Mouse (Mus musculus): Measurements from ENCODE around the gene Lcor. TPM values are rescaled to one million over a fixed set of nuclear protein-coding genes. Genes with fewer than 3 reads are reported as not detected.

The Lcor gene
- total RNA-seq, 2 experiments from 2014 or later: 13.9 to 16.7 TPM

DNA sequence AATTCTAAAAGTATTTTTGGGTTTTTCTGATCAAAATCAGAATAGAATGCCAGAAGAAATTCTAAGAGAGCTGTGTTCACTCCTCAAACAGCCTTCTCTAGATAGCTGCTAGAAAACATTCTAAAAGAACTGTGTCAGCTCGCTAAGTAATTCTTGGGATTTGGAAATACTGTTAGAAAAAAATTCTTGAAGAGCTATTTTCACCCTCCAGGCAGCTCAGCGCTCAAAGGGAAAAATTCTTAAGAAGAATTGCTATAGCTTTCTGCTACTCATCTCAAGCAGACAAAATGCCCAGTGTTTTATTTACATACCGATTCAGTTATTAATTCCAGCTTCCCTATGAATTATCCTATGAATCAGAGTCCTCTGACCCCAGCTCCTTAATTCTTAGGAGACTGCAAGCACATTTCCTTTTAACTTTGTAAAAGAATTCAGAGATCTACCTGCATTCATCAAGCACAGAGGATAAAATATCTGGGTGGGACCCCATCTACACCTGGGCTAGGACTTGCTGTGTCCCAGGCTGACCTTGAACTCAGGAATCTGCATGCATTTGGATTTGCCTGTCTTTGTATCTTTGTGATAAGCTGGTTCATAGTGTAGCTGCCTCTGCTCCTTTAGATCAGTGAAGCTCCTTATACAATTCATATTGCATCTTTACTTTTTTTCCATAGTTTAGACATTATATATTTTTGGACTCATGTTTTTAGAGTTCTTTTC lies 5.7 kb upstream of the Lcor start:
- no peak for DNase-seq

DNA sequence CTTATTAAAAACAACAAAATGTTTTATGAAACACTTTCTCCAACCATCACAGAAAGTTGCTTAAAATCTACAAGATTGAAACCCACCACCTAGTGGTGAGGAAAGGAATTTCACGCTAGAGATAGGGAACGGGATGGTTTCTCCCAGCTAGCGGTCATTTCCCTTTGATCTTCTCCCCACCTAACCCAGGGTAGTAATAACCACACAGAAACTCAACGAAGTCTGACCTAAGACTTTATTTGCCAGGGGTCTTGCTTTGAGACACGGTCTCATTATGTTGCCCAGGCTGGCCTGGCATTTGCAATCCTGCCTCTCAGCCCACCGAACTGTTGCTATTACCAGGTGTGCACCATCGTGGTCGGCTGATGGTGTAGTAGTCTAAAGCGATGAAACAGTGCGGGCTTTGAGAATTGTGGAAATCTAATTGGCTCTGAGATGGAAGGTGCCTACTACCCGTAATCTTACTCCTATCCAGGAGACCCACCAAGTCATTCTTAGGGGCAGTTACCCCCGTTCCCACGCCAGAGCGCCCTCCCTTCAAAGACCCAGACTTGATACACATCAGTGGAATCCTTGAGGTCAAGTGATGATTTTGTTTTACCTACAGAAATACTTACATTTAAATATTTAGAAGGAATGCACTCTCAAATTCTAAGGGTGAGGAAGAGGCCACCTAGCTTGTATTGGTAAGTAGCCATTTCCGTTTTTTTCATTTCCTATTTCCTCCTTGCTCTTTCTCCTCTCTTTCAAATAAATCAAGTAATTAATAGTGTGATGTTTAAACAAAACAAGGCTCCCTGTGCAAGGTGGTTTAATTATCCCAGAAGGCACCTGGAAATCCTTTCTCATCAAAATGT lies 1.2 kb upstream of the Lcor start:
- peak; percentile 39 for DNase-seq

DNA sequence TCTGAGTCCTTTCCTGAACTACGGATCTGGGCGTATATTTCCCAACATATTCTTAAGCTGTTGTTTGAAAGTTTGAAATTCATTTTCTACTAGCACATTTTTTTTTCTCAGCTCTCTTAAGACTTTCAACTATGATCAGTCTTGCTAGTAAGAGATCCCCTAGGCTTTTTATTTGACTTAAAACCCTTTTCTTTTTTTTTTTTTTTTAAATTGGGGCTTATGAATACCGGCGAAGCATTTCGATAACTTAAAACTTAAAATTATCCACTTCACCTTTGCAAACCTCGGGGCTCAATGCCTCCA lies 599 bp upstream of the Lcor start:
- no peak for DNase-seq

DNA sequence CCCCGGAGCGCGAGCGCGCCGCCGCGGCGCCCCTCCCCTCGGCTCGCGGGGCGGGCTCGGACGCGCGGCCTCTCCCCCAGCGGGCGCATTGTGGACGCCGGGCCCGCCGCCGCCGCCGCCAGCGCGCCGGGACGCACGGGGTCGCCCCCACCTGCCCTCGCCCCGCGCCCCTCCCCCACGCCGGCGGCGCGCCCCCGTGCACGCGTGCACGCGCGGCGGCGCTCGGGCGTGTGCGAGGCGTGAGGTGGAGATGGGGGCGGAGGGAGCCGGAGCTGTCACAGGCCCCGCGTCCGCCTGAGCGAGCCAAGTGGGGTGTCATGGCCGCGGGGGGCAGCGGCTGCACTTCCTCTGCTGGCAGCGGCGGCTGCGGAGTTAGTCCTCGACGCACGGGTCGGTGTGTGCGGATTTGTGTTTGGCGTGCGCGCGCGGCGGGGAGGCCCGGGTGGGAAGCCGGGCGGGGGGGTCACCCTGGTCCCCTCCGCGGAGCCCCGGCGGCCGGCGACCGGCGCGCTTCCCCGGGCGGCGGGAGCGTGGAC lies 540 bp downstream of the Lcor start:
- peak; percentile 80 for DNase-seq

DNA sequence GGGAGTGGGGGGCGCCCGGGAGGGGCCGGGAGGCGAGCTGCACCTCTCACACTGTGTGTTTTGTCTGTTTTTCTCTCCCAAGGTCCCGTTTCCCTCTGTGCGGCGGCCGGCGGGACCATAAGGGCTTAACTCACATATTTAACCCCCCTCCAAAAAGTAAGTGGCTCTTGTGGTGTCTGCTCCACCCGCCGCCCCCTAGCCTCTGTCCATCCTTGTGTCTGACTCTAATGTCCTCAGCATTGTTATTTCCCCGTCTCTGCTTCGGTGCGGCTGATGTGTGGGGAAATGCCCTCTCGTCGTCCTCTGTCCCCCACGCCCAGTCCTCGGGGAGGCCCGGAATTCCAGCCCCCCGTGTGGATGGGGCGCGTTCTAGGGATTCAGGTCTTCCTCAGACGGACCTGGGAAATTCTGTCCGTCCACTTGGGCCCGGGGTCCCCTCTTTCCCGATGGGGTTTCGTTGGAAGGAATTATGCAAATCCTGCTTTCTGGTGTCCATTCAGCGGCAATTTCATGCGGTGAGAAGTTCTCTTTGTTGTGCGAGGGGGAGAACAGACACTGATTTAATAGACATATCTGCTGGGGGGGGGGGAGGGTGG lies 1.1 kb downstream of the Lcor start:
- DNase-seq: peak; percentile 37

DNA sequence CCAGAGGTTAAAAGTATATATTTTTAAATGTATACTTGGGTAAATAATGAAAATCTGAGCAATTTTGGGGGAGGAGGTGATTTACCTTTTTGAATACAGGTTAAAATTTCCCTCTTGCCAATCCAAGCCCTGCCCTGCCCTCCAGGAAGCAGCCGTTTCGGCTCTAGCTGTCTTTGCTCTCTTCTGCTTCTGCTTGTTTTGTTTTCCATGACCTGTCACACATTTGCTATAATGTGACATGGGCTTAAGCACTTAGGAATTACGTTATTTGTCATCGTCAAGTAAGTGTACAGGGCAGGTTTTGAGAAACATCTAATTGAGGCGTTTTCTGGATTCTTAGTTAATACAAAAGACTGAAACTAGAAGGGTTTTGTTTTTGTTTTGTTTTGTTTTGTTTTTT lies 1.9 kb downstream of the Lcor start:
- DNase-seq: no peak

DNA sequence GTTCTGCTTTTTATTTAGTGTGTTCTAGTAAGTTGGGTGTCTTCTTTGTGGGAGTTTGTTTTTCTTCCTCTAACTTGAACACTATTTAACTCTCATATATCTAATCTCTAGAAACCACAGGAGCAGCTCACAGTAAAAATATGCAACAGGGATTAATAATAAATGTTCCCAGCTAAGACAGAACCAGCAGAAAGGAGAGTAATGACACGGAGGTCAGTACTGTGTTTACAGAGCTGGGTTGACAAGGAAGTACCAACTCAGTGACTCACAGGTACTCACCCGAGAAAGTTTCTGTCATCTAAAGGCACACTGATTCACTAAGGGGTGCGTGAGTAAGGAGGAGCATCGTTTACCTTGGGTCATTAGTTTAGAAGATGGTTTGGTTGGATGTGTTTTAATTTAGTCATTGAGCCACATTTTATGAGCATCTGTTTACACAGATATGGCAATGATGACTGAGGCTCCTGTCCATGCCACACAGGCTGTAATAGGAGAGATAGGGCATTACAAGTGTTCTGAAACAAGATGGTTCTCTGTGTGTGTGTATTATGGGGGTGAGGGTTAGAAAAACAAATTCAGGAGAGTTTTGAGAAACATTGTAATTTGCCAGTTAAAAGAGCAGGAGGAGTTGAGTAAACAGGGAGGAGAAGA lies 13.1 kb downstream of the Lcor start:
- DNase-seq: no peak

DNA sequence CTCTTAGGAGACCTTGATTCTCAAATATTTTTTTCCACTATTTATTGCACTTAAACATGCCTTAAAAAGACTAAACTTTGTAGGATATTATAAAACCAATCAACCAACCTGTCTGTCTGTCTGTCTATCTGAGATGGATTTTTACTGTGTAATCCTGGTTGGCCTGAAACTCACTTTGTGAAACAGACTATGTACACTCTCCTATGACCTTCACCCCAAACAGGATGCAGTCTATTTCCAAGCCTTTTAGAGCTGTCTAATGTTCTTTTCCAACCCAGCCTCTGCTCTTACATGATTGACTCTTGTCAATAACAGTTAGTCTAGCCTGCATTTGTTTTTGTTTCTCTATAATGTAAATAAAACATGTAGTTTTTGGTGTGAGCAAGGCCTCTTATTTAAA lies 13.6 kb downstream of the Lcor start:
- DNase-seq: no peak

DNA sequence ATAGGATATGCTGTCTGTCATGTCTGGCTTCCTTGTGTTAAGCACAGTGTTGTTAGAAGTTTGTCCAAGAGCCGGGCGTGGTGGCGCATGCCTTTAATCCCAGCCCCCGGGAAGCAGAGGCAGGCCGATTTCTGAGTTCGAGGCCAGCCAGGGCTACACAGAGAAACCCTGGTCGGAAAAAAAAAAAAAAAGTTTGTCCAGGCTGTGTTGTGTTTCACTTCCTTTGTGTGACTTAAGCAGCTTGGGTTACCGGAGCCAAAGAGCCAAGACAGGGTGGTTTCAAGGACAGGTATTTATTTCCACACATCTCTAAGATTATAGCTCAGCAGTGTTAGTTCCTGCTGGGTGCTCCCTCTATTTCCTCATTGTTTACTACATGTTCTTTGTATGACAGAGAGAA lies 25.4 kb downstream of the Lcor start:
- no peak for DNase-seq

DNA sequence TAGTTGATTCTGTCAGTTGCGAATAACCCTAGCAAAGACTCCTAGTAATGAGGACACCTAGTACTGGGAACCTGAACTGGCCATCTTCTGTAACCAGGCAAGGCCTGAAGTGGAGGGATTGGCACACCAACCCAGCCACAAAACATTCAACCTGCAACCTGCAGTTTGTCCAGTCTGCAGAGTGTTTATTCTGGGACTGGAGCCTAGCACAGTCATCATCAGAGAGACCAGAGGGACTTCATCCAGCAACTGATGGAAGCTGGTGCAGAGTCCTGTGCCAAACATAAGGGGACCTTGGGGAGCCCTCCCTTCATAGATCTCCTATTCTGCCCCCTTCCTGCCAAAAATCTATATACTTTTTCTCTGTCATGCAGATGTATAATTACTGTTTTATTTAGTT lies 32.4 kb downstream of the Lcor start:
- no peak for DNase-seq

DNA sequence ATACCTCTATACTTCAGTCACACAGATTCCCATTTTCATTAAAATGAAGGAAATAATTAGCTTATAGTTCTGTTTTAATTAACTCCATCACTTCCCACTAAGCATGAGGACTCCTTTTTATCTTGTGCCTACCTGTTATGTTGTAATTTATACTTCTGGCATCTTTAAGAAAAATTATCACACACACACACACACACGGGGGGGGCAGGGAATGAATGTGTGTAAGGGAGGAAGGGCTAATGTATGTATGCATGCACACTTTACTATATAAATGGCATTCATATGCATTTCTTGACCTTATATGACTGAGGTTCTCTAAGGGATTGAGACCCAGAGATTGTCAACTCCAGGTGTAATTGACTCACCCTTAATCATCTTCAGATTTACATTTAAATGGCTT lies 33.1 kb downstream of the Lcor start:
- no peak for DNase-seq

DNA sequence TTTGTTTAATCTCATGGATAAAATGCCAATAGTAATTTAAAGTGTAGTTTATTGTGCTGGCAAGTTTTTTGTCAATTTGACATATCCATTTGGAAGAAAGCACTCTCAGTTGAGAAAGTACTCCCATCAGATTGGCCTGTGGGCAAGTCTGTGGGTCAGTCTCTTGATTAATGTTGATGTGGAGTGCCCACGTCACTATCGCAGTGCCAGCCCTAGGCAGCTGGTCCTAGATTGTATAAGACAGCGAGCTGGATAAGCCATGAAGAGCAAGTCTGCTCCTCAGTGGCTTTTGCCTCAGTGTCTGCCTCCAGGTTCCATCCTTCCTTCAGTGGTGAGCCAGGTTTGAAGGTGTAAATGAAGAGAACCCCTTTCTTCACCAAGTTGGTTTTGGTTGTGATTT lies 34.6 kb downstream of the Lcor start:
- no peak for DNase-seq

DNA sequence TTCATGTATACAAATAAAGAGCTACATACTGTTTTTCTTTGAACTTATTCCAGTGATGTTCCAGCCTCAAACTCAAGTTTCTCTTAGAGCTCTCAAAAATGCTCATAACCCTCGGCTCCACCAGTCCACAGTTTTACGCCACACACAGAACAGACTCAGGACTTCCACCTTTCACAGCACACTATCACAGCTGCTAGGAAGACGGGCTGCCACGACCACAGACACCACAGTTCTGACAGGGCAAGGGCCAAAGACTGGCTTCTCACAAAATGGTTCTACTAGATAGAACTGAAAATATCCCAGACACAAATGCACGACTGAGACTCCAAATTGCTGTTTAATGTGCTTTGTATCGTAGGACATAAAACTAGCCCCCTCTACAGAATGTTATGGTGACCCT lies 36.7 kb downstream of the Lcor start:
- no peak for DNase-seq

DNA sequence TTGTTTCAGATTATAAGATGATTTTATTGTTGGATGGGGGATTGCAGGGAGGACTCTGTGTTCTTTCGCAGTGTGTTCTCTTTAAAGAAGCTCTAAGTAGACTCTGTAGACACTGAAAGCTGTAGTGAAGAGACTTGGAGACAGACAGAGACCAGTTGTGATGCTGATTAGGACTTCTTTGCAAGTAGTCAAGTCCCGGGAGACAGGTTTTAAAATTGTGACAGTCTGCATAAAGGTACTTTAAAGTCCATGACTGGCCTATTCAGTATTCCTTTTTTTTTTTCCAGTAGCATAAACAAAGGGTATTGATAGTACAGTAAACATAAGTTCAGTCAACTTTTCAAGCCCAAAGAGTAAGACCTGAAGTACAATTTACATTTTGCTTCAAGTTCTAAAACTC lies 39.8 kb downstream of the Lcor start:
- no peak for DNase-seq

DNA sequence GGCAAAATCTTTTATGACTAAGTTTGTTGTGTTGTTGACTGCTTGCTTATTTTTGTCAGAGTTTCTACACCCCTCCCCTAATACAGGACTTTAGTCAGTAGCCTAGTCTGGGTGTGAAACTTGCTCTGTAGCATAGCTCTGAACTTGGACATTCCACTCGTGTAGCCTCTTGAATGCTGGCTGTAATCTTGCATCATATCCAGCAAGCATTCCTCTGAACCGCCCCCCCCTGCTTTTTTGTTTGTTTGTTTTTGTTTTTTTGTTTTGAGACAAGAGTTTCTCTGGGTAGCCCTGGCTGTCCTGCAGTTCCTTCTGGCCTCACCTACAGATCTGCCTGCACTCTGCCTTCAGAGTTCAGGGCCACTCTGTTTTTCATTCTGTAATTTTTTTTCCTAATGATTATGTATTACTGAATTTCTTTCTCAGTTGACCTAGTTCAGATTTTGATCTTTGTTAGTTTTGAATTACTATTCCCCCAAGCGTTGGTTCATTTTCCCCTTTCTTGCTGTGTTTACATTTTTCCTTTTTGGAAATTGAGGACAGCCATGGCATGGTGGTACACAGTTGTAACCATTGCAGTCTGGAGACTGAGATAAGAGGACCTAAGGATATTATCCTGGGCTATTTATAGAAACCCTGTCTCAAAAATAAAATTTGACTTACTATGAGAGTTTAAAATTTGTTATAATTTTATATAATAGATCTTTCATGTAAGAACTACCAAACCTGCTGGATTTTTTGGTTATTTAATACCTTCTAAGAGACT lies 41.5 kb downstream of the Lcor start:
- DNase-seq: no peak

DNA sequence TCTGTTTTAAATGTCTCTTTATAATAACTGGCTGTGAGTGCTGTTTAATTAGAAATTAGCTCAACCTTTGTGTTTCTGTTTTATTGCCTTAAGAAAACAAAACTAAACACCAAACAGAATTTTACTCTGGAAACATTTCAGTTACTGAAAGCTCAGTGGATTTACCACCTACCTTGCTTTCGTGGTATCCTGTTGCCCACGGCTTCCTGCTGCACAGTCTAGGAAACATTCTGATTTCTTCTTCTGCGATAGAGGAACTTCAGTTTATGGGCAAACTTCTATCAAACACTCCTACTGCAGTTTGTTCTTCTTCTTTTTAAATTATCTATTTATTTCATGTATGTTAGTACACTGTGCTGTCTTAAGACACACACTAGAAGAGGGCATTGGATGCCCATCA lies 46.7 kb downstream of the Lcor start:
- no peak for DNase-seq

DNA sequence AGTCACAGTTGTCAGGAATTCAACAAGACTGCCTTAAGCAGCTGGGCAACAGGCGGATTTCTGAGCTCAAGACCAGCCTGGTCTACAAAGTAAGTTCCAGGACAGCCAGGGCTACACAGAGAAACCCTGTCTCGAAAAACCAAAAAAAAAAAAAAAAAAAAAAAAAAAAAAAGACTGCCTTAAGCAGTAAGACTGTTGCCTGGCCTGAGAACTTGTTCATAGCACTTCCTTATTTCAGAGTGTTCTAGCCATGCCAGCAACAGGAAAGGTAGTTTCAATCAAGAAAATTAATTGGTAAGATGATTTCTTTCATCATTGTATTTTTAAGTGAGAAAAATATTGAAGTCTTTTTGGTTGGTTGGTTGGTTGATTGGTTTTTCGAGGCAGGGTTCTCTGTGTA lies 51.6 kb downstream of the Lcor start:
- DNase-seq: no peak

DNA sequence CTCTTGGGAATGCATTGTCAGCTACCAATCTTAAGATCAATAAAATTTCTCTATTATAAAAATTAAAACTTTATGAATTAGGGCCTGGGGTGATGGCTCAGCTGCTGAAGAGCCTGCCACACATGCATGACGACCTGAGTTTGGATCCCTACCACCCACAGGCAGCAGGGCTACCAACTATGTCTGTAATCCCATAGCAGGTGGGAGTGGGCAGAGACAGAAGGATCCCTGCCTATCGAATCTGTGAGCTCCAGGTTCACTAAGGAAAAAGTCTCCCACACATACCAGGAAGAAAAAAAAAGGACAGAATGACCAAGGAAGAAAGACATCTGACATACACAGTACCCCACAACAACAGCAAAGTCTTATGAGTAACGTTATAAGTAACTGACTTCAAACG lies 74.5 kb downstream of the Lcor start:
- no peak for DNase-seq

DNA sequence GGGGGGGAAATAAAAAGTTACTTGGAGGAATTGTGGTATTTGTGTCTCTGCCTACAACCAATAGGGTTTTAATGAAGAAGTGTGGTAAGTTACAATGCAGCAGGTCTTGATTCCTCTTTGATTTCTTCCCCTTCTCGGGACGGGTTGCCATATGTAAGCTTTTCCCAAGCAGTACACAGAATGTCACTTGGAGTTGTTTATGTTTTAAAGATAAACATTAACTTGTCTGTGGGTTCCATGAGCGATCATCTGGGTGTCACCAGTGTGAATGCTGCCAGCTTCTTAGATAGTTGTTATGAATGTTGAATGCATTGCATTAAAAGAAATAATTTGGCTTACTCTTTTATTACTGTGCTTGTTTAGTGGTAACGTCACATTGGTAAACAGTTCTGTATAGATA lies 75.1 kb downstream of the Lcor start:
- DNase-seq: no peak

DNA sequence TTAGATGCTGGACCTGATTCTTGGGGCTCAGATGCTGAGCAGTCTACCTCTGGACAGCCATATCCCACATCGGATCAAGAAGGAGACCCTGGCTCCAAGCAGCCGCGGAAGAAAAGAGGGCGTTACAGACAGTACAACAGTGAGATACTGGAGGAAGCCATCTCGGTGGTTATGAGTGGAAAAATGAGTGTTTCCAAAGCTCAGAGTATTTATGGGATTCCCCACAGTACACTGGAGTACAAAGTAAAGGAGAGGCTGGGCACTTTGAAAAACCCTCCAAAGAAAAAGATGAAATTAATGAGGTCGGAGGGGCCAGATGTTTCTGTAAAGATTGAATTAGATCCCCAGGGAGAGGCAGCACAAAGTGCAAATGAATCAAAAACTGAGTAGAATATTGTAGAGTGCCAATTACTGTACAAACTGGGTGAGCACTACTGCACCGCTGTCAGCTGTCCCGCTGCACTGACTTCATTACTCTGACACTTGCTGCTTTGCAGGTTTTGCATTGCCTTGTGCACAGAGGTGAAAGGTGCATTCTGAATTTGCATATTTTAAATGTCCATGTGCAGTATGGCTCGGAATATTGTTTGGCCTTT lies 76.6 kb downstream of the Lcor start:
- DNase-seq: no peak

DNA sequence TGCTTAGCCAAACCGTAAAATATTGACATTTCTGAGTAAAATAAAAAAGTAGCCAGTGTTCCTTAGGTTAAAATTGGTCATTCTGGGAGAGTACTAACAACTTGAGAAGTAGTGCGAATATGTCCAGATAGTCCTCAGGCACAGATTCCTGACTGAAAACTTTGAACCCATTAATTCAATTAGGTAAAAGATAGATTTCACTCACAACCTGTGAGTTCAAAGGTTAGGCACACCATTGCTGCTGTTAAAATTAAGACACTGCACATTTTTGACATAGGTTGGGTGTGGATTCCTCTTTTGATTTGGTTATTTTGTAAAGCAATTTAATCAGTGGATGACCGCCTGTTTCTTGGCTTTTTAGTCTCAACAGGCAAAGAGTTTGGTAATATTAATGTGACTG lies 78.4 kb downstream of the Lcor start:
- no peak for DNase-seq

DNA sequence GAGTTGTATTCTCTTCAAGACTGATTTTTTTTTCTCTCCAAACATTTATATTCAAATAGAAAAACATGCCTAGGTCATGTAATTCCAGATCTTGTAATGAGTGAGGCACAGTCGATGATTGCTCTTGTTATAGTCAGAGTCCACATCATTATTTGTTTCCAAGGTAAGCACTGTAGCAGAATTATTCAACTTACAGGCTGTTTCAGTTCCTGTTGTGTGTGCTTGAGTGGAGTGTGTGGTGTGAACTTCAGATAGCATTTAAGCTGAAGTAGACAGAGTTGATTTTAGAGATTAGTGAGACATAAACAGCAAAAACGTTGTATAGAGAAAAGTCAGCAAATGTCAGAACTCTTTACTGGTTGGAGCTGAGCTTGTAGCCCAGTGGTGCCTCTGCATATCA lies 86.4 kb downstream of the Lcor start:
- no peak for DNase-seq
